Mouse (Mus musculus) erythroblast, embryonic 14.5 days (primary cell): ENCODE data around the gene Syne1. TPM values are rescaled to one million over a fixed set of nuclear protein-coding genes. Genes with fewer than 3 reads are reported as not detected.

Experiments used
- H3K27me3 ChIP-seq: 2 replicates; pipeline ENCODE4 v1.6.1; 2012; ENCODE audit warnings: inconsistent platforms; ENCODE audit not compliant: control insufficient read depth
- H3K36me3 ChIP-seq: 2 replicates; pipeline ENCODE4 v1.6.1; 2012; ENCODE audit warnings: mild to moderate bottlenecking, inconsistent platforms; ENCODE audit not compliant: control insufficient read depth
- H3K4me1 ChIP-seq: 2 replicates; pipeline ENCODE4 v1.6.1; 2012; ENCODE audit warnings: inconsistent platforms; ENCODE audit not compliant: control insufficient read depth
- H3K4me3 ChIP-seq: replicated peaks from 2 replicates; pipeline ENCODE3; 2012; ENCODE audit warnings: moderate library complexity, mild to moderate bottlenecking, inconsistent platforms
- H3K9me3 ChIP-seq: 2 replicates; pipeline ENCODE4 v1.6.1; 2012; ENCODE audit warnings: low read length, inconsistent platforms, mixed read lengths; ENCODE audit not compliant: control insufficient read depth
- GATA1 ChIP-seq: IDR thresholded peaks from 2 replicates; pipeline ENCODE4 v1.6.1; 2012; ENCODE audit warnings: low read length, inconsistent platforms, mixed read lengths
- TAL1 ChIP-seq: IDR thresholded peaks from 3 replicates; pipeline ENCODE4 v1.6.1; 2012; ENCODE audit warnings: low read length, inconsistent platforms, mixed read lengths
- polyA plus RNA-seq: library from polyadenylated mRNA; stranded (reverse); fragments of >175 nt; gene quantifications from 2 replicates; pipeline ENCODE4 v1.2.3, GENCODE M21; 2012

Syne1 gene
- polyA plus RNA-seq, 1 experiment = 0.19 TPM

GRCm38 (mm10) chr10:5194671-5195234 lies 356.5 kb downstream of the Syne1 start:
- peak overlapping the region; percentile 67 for H3K4me3 ChIP-seq
- H3K9me3 ChIP-seq = no peaks in the 10 kb centered on the region
- H3K36me3 ChIP-seq = peaks cover 7% of the 10 kb centered on the region
- no peaks in the 10 kb centered on the region for H3K27me3 ChIP-seq
- H3K4me1 ChIP-seq = peaks cover 26% of the 10 kb centered on the region
- TF ChIP-seq TAL1 (no peak), GATA1 (no peak)

- Histone ChIP-seq H3K9me3 (no peaks in the 10 kb centered on the region), H3K36me3 (peaks cover 12% of the 10 kb centered on the region), H3K4me3 (peak overlapping the region; percentile 67), H3K4me1 (peaks cover 27% of the 10 kb centered on the region), H3K27me3 (no peaks in the 10 kb centered on the region)
- TF ChIP-seq TAL1 = no peak
- TF ChIP-seq GATA1 = no peak
Measured at GRCm38 (mm10) chr10:5194081-5194670, 357.1 kb downstream of the Syne1 start.

GRCm38 (mm10) chr10:5192861-5193490 lies 358.3 kb downstream of the Syne1 start:
- Histone ChIP-seq H3K4me1 (peaks cover 28% of the 10 kb centered on the region), H3K4me3 (no peak overlapping the region), H3K36me3 (peaks cover 17% of the 10 kb centered on the region), H3K27me3 (no peaks in the 10 kb centered on the region), H3K9me3 (no peaks in the 10 kb centered on the region)
- TF ChIP-seq TAL1 (no peak), GATA1 (no peak)

GRCm38 (mm10) chr10:5190756-5191155 lies 360.5 kb downstream of the Syne1 start:
- Histone ChIP-seq H3K4me1 (peaks cover 26% of the 10 kb centered on the region), H3K27me3 (no peaks in the 10 kb centered on the region), H3K36me3 (peaks cover 19% of the 10 kb centered on the region)

GRCm38 (mm10) chr10:5188890-5189289 lies 362.4 kb downstream of the Syne1 start:
- no peak overlapping the region for H3K4me3 ChIP-seq
- H3K27me3 ChIP-seq = no peaks in the 10 kb centered on the region
- H3K36me3 ChIP-seq = peaks cover 35% of the 10 kb centered on the region
- TF ChIP-seq GATA1 (no peak), TAL1 (no peak)
- H3K9me3 ChIP-seq = no peaks in the 10 kb centered on the region
- H3K4me1 ChIP-seq = peaks cover 8% of the 10 kb centered on the region; the same call in 1 of the 2 replicates

More at GRCm38 (mm10) chr10:5190756-5191155, 360.5 kb downstream of the Syne1 start:
- H3K4me3 ChIP-seq = no peak overlapping the region
- TF ChIP-seq GATA1 = no peak
- no peak for TF ChIP-seq TAL1
- H3K9me3 ChIP-seq = no peaks in the 10 kb centered on the region

- Histone ChIP-seq H3K4me3 (no peak overlapping the region), H3K36me3 (peaks cover 47% of the 10 kb centered on the region), H3K9me3 (no peaks in the 10 kb centered on the region), H3K4me1 (peaks cover 3% of the 10 kb centered on the region; the same call in 1 of the 2 replicates), H3K27me3 (no peaks in the 10 kb centered on the region)
- TF ChIP-seq GATA1 (no peak), TAL1 (no peak)
Measured at GRCm38 (mm10) chr10:5185156-5186083, 365.9 kb downstream of the Syne1 start.

- no peak for TF ChIP-seq GATA1
- no peak for TF ChIP-seq TAL1
- H3K9me3 ChIP-seq = no peaks in the 10 kb centered on the region
- peaks cover 37% of the 10 kb centered on the region for H3K36me3 ChIP-seq
Measured at GRCm38 (mm10) chr10:5181771-5182176, 369.5 kb downstream of the Syne1 start.

GRCm38 (mm10) chr10:5179891-5180290 lies 371.4 kb downstream of the Syne1 start:
- peaks cover 34% of the 10 kb centered on the region for H3K36me3 ChIP-seq
- H3K27me3 ChIP-seq = no peaks in the 10 kb centered on the region
- H3K4me1 ChIP-seq = no peaks in the 10 kb centered on the region
- H3K9me3 ChIP-seq = no peaks in the 10 kb centered on the region
- no peak for TF ChIP-seq TAL1
- no peak for TF ChIP-seq GATA1
- H3K4me3 ChIP-seq = no peak overlapping the region

More at GRCm38 (mm10) chr10:5181771-5182176, 369.5 kb downstream of the Syne1 start:
- Histone ChIP-seq H3K27me3 (no peaks in the 10 kb centered on the region), H3K4me3 (no peak overlapping the region), H3K4me1 (no peaks in the 10 kb centered on the region)
